Mouse (Mus musculus): ENCODE results near the gene Prm3.

Gene Prm3

DNA sequence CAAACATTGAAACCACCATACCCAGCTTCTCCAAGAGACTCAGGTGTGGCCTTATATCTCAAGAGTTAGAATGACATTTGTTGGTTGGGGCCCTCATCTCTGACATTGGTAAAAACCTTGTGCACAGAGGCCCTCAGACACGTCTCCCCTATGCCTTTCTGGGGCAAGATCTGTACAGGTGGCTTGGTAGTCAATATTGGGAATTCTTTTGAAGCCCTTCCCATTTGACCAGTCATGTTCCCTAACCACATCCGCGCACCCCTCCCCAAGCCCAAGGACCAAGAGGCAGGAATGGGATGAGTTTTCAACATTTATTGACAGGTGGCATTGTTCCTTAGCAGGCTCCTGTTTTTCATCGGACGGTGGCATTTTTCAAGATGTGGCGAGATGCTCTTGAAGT lies 5.3 kb upstream of the Prm3 start, which contains the start of gene Prm2:
Prm2 (minus strand) TSS at position 101 of the 400 bp plus-strand sequence.
- DNase-seq (ENCODE audit: low spot score), result no peak

DNA sequence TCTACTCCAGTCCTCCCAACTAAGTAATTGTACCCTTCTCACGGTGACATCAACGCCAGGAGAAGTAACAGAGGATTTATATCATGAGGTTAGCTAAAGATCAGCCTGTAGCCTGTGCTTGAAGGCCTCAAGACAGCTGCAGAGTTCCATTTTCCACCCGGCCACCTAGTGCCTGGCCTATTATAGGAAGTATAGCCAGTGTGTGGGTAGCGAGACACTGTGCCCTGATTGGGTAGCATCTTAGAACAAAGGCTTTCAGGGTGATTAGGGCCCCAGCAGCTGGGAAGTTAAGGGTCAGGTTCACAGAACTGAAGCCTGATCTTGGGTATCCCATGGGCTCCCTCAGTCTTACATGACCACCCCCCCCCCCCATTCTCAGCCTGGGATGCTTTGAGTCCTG lies 1.8 kb downstream of the Prm3 start:
- no peak for DNase-seq (ENCODE audit: low spot score)

DNA sequence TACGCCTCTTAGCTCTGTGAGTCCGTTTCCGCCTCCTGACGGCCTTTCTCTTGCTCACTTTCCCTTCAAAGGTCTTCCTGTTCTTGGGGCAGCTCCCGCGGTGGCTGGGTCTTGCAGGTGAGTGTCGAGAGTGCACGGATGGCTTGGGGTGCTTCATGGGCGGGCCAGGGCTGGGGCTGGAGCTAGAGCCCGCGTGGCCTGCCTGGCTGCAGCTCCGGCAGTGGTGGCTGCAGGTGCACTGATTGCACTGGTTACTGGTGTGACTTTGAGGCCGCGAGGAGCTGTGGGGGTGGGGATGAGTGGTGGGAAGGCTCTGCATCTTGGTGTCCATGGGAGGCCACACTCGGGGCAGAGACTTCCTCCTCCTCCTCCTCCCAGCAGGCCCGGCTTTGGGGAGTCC lies 2.4 kb downstream of the Prm3 start, which contains the start of gene Tnp2:
Tnp2 (minus strand) TSS at position 390 of the 400 bp plus-strand sequence.
- no peak for DNase-seq (ENCODE audit: low spot score)

DNA sequence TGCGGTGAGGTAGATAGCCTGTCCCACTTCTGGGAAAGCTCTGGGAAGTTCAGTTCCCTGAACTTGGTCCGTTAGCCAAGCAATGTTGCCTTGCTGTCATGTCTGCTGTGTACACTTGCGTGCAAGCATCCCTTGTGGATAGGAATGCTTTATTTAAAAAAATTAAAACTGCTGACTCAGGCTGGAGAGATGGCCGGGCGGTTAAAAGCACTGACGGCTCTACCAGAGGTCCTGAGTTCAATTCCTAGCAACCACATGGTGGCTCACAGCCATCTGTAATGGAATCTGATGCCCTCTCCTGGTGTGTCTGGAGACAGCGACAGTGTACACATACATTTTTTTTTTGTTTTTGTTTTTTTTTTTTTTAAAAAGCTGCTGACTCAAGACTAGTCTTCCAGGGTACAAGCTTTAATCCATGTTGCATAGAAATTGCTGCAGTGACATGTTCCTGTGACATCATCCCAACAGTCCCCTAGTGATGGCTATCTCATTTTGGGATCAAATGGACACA lies 3.1 kb downstream of the Prm3 start:
- DNase-seq (ENCODE audit: low spot score), result no peak

DNA sequence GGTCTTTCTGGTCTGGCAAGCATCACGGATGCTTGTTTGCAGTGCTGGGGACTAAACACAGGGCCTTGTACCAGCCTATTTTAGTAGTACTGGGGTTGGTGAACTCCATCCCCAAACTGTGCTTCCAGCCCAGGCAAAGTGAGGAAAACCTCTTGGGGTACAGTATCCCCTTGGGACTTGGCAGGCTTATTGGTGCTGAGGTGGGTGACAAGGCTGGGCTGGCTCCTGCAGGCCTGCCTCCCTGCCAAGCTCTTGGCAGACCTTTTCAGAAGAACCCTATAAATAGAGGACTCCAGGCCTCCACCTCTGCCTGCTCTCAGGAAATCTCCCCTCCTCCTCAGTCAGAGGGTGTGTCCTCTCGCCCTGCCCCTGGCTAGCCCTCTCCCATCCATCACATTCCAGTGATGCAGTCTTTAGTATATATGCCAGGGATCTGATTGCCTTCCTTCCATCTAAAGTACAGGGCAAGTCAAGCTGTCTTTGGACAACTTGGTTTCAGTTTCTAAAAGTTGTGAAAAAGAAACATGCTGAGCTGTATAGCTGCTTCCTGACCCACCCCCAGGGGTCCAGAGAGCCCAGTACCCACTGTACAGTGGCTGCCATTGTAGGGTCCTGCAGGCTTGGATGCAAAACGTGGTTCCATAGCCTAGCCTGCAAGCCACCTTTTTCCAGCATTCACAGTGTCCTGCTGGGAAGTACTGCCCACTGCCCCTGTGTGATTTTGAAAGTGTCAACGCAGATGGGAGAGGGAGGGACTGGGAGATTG lies 3.7 kb downstream of the Prm3 start:
- DNase-seq (ENCODE audit: low spot score), result no peak

DNA sequence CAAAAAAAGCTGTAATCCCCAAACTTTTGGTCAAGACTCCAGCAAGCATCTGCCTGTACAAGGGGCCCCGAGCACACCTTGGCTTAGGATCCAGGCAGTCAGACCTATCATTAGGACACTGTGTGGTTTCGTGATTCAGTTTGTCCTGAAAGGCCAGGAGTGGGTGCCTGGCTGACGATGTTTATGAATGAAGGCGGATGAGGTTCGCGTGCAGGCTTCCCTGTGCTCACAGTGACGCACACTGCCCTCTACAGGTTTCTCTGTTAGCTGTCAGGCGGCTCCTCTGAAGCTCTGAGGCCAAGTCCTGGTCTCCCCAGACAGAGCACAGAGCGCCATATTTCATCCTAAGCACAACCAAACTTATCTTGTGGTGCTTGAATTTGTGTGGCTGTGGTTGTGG lies 4.4 kb downstream of the Prm3 start:
- peak; percentile 65 for DNase-seq (ENCODE audit: low spot score)

DNA sequence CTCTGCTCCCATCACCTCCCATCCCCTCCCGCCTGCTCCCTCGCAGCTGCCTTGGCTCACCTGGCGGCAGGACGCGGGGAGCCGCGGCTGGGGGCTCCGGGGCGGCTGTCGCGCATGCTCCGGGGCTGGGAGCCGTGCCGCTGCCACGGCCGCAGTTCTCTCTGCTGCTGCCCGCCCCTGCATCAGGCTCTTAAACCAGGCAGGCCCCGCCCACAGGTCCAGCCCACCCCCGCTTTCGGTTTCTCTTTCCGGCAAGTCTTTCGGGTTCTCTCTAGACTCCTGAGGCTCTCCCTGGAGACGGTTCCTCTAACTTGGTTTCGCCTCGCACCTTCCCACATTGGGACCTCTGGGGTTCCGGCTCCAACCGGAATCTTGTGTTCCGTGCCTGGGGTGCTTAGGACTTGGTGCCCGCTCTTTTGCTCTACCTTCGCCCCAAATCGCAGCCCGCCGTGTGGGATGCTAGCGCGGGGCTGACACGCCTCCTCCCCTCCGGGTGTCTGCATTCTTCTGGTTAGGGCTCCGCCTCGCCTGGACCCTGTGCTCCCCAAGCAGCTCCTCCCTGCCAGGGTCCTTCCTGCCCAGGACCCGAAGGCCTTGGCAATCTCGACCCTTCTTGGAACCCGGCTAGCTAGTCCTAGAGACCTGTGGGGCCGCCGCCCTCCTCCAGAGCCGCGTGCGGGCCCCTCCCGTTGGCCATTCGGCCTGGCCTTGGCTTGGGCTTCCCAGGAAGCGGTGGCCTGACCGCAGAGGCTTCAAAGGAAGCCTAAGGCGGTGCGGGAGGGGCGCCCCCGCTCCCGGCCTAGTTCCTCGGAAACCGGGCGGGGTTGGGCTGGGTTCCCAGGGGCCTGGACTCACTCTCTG lies 5.1 kb downstream of the Prm3 start, which contains the start of gene Socs1:
Socs1 (minus strand) TSS at position 166 of the 861 bp plus-strand sequence.
- DNase-seq (ENCODE audit: low spot score), result peak; percentile 82

DNA sequence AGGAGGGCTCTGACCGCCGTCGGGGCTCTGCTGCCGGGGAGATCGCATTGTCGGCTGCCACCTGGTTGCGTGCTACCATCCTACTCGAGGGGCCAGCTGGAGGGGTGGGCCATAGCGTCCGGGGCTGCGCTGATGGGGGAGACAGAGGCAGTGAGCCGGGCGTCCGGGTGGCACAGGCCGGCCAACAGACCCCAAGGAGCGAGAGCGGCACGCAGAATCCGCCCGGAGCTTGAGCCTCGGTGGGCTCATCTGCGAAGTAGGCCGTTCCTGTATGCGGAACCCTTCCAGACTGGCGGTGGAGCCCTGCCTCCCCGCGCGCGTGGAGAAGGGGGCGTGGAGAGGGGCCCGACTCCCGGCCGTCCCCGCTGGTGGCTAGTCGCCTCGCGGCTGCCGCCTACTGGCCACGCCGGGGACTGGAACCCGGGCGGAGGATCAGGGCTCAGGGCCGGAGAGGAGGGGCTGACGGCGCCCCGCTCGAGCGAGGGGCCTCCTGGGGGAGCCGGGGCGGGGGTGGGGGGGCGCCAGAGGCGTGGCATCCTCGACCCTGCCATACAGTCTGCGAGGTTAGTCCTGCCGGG lies 5.8 kb downstream of the Prm3 start:
- DNase-seq (ENCODE audit: low spot score), result peak; percentile 94

DNA sequence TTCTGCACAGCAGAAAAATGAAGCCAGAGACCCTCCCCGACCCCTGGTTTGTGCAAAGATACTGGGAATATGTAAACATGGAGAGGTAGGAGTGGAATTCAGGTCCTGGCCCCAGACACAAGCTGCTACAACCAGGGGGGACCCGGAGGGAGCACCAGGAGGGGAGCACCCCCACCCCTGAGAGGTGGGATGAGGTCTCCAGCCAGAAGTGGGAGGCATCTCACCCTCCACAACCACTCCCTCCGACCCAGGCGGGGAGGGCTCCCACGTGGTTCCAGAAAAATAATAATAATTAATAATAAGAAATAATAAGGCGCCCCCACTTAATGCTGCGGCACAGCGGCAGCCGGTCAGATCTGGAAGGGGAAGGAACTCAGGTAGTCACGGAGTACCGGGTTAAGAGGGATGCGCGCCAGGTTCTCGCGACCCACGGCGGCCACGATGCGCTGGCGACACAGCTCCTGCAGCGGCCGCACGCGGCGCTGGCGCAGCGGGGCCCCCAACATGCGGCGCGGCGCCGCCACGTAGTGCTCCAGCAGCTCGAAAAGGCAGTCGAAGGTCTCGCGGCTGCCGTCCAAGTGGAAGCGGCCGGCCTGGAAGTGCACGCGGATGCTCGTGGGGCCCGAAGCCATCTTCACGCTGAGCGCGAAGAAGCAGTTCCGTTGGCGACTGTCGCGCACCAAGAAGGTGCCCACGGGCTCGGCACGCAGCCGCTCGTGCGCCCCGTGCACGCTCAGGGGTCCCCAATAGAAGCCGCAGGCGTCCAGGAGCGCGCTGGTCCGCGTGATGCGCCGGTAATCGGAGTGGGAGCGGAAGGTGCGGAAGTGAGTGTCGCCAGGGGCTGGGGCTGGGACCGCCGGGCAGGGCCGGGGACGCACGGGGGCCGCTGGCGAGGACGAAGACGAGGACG lies 6.6 kb downstream of the Prm3 start:
- DNase-seq (ENCODE audit: low spot score), result peak; percentile 38

DNA sequence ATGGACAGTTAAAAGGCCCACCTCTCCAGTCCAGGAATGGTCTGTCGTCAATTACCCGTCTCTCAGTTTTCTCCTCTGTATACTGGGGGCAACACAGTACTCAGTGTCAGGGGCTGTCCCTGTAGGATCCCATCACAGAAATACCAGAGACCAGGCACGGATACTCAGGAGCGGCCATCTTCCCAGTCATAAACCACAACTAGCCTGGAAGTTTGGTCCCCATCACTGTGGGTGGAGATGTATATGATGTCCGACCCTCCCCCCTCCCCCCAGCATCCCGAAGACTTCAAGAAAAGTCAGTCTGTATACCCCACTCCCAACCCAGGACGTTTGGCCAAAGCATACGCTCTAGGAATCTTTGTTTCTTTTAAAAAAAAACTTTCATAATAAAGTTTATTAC lies 7.3 kb downstream of the Prm3 start:
- no peak for DNase-seq (ENCODE audit: low spot score)

DNA sequence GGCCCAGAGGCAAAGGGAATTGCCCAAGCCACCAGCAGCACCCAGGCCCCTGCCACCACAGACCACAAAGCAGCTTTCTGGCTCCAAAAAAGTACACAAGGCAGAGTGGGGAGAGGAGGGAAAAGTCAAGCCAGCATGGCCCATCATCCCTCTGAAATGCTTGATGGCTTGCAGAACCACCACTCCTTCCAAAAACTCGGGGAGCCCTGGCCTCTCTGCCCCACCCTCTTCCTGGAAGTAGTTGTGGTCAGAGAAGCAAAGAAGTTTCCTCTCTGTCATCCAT lies 7.6 kb downstream of the Prm3 start:
- no peak for DNase-seq (ENCODE audit: low spot score)

DNA sequence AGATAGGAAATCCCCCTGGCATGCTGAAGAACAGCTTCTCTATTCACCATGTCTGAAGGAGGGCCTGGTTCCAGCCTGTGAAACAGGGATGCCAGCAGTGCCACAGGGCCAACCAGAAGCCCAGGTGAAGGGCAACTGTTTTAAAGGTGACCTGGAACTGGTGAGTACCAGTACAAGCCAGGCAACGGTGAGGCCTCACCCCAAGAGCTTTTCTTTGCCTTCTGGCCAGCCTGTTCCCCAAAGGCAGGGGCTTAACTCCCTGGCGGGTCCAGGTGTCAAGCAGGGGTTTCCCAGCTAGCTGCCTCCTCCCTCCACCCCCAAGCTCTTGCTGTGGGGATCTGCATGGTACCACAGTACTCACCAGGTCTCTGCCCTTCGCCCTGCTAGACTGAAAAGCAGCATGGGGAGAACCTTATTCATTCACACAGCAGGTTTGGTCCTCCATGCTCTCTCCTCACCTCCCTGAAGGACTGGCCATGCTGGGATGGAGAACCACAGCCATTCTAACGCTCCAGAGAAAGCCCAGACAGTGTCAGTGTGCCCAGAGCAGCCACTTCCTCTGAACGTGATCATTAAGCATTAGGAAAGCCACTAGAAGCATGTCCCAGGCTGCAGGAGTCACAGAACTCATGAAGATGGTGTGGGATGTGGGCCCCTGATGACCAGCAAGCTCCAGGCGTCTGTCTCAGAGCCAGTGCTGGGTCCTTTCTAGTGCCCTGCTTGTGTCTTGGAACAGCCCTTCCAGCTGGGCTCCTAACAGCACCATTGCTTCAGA lies 8.2 kb downstream of the Prm3 start:
- no peak for DNase-seq (ENCODE audit: low spot score)

DNA sequence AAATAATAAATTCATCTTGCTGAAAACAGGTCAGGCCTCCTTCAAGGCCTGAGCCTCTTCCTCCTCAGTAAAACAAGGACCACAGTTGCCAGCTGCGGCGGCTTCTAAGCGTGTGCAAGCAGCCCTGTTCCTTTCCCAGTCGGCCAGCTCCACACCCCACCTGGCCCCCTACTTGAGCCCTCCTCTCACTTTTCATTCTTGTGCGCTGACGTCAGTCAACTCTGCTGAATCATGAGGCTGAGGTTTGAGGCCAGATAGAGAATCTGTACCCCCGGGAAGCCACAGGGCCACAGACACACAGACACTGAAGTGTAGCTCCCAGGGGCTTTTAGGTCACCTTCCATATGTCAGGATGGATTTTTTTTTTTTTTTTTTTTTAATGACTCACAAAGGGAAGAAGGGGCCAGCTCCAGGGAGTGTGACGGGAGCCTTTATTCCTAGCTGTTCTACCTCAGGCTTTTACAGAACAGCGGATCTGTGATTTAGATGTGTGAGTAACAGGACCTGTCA lies 8.8 kb downstream of the Prm3 start:
- no peak for DNase-seq (ENCODE audit: low spot score)

DNA sequence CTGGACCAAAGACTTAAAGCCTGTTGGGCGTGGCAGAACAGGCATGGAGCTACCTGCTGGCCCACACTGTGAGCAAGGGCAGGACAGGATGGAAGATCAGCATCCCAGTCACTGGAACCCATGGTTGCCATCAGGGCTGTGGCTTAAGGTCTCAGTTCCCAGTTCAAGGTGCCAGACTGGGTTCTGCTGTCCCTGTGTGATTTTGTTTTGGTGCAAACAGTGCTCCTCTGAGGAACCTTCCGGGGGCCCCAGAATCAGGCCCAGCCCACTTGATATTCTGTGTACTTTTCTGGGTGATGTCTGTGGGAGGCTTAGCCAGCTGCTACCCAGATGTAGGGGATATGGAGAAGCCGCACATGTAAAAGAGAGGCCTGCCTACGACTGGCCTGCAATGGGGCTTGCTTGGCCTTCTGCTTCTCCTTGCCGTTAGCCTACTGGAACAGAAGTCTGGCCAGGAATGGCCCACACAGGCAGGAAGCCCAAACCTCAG lies 10.0 kb downstream of the Prm3 start:
- no peak for DNase-seq (ENCODE audit: low spot score)

DNA sequence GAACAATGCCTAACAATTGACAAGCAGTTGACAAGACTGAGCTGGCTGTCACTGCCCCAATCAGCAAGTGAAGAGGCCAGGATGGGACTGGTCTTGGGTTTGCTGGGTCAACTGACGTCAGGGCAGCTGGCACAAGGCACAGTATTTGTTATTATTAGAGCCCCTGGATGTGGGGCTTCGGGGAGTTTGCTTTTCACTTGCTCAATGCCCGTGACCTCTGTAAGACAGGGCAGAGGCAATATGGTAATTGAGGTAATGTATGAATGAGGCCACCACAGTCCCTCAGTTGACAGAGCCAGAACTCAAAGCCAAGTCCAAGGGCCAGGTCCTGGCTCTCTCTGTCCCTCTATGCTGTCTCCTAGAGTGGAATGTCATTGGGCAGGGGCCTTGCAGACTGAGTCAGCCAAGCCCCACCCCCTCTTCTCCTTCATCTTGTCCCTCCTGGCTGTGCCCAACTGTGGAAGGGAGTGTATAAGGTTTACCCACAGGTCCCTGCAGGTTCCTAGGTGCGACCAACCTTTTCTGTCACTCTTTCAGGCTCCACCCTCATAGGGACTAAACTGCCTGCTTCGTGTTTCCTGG lies 13.0 kb downstream of the Prm3 start:
- DNase-seq (ENCODE audit: low spot score), result no peak

DNA sequence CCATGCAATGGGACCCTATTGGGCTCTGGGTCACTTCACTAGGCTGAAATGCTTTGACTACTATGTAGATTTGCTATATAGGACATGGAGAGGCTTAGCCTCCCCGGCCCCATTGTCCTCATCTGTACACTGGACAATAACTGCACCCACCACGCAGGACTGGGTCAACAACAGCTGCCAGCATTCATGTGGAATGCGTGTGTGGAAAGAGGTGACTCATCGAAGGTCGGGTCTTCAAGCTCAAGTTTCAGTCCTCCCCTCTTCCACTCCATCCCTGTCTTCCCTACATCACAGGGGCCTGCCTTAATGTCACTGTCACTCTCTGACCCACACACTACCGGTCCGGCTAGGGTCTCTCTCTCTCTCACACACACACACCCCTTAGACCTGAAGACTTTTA lies 14.4 kb downstream of the Prm3 start:
- DNase-seq (ENCODE audit: low spot score), result no peak

DNA sequence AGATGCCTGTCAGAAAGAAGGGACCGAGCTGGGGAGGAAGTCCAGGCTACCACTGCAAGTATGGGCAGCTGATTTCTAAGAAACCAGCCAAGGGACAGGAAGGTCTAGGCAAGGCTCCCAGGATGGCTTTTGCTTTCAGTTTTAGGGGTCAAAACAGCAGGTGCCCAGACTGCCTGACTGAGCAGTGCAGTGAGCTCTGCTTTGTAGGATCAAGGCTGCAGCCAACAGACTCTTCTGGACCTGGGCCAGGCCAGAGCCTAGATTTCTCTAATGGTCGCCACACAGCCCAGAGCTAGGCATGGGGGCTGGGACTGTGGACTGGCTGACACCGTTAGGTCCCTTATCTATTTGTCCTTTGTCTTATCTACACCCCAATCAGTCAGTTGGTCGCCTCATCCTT lies 16.0 kb downstream of the Prm3 start:
- DNase-seq (ENCODE audit: low spot score), result no peak

DNA sequence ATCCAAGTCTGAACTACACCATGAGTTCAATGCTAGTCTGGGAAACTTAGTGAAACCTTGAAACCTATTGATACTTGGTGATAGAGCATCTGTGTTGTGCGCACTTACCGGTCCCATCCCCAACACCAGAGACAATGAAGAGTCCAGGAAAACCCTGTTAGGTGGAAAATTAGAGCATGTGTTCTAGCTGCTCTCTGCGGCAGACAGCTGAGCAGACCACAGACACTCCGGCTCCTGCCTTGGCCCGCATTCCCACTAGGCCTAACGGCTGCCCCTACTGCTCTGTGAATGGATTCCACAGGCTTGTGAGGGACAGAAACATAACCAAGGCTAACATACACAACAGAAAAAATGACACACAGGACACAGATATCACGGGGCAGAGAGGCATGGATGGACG lies 17.2 kb downstream of the Prm3 start:
- DNase-seq (ENCODE audit: low spot score), result no peak

DNA sequence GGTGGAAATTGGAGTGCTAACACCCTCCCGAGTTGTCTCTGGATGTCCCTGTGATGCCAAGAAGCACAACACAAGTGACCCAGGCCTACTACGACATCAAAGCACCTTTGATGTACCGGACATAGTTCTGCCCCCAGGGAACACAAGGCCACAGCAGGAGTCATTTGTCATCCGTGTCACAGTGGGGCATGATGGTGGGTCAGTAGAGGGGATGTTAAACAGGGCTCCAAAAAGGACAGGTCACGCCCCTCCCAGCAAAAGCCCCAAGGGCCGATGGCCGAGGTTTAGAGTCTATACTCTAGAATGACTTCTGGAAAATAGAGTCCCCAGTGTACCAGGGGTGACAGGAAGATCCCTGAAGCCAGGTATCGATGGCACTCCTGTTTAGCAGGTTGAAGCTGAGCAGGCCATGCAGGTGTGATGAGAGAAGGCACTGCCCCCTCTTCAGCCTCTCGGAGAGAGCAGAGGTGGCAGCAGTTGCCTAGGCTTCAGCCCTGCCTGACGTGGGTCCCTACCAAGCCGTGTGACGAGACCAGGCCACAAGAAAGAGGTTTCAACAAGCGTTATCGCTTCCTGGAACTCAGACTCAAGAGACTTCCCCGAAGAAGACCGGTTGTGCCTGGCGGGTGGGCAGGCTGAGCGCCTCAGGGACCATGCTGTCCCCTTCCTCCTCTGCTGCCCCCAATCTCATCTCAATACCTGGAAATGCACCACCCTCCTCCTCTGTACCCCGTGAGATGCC lies 18.8 kb downstream of the Prm3 start:
- DNase-seq (ENCODE audit: low spot score), result no peak

Measured in urinary bladder, postnatal 25 days (tissue).